Mouse (Mus musculus) kidney, adult 10 weeks (tissue): Measurements from ENCODE around the gene Pih1d2. TPM values are rescaled to one million over a fixed set of nuclear protein-coding genes. Genes with fewer than 3 reads are reported as not detected.

Experiments used
- polyA plus RNA-seq: library from polyadenylated mRNA; stranded (reverse); fragments of 350-450 nt; fragmentation: Illumina TruSeq; extraction: RNeasy Lipid Tissue Mini Kit (QIAGEN cat#74804); gene quantifications from one replicate; pipeline ENCODE4 v1.2.3, GENCODE M21; 2014; ENCODE audit warnings: low read depth, low replicate concordance

Pih1d2 gene
- polyA plus RNA-seq = 11.1 TPM

DNA sequence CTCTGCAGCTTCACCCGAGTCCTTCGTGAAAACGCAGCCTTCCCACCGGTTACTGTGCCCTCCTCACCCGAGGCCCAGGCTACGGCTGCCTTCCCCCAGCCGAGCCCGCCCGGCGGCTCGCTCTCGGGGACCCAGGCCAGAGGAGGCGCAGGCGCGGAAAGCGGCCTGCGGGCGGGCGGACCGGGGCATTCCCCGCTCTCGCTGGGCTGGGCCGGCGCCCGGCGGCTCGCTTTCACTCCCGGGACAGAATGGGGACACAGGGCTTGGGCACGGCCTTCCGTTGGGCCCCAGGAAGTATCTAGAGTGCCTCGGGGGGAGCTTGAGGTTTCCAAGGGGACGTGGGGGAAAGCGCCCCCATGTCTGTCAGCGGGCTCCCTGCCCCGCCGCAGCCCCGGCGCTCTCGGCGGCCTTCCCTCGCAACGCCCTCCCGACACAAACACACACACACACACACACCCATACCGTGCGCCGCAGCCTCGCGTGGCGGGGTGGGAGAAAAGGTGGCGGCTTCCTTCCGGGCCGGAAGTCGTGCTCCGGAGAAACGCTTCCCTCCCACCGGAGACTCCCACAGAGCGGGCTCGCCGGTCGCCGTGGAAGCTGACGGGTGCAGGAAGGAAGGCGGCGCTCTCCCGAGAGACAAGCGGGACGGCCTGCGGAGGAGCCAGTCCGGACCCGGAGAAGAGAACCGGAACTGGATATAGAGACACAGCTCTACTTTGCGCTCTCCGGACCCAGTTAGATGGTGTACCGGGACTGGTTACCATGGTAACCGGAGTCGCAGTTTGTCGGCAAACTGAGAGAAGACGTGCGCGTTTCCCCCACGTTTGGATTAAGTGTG is at the start of gene Pih1d2, which contains the start of gene Nkapd1:
Gene Pih1d2 (plus strand): TSS at position 556 of the 838 bp plus-strand sequence.
Gene Nkapd1 (minus strand): TSS at position 699 of the 838 bp plus-strand sequence.

DNA sequence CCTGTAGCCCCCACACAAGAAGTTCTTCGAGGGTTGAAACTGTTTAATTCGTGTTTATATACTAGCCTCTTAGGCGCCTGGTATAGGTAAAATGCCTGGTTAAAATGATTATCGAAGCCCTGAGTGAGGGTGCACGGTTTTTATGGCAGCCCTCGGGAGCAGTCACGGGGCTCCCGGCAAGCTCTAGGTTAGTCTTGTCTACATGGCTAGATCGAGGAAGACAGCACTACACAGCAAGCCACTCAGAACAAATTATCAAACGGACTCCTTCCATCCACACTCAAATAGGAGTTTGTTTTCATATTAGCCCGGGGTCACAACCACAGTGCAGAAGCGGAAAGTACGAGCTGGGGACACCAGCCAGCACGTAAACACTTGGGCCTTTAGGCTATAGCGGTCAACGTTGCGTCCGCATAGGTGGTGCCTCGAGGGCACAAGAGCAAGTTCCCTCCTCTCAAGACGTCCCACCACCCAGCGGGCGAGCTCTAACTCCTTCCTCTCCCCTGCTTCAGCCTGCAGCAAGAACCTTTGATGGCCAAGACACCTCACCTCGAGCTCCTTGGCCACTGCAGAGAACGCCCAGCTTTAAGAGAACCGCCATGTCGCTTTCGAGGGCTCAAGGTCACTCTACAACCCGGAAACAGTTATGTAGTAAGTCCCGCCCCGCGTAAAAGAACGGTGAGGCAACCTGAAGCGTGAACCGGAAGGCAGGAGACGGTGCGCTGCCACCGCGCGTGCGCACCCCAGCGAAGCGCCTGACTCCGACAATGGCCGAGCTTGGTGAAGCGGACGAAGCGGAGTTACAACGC is 13.7 kb upstream of the Pih1d2 start, which contains the start of the genes Sdhd and Timm8b:
Gene Sdhd (minus strand): TSS at position 624 of the 809 bp plus-strand sequence.
Gene Timm8b (plus strand): TSS at position 722 of the 809 bp plus-strand sequence.

DNA sequence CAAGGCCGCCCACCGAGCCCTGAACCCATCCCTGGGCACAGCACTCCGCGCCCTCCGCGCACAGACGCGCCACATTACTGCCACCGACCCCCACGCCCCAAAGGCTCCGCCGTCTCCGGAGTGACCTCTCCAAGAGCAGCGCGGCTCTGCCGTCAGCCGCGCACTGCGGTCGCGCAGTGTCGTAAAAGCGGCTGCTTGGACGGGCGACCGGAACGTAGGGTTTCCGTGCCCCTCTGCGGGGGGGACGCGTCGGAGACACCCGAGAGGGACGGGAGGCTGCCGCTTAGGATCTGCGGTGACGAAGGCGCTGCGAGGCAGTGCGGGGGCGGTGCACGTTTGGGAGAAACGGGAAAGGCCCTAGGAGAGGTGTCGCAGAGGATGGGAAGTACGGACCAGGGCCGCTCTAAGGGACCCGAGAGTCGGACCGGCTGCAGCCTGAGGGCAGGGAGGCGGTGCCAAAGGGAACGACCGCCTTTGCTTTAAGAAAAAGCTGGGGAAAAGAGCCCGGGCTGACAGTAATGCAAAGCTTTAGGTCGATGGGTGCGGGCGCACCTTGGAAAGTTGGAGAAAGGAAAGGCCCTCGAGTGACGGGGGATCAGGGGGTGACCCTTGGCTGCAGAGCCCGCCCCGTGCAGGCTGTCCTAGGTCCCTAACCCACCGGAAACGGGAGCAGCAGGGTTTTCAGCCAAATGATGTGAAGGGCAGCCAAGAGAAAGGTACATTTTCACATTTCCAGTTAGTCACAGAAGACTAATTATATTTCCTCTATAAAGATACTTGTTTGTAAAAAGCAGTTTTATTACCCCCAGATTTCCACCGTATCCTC is 42.5 kb downstream of the Pih1d2 start, which contains the start of gene Dlat:
Gene Dlat (minus strand): TSS at position 389 of the 826 bp plus-strand sequence.

Other genes with a start within 250 kb of the Pih1d2 start
- 42.2 TPM for gene Plet1, start 122.8 kb upstream of the Pih1d2 start, polyA plus RNA-seq
- gene Pts, start 88.6 kb upstream of the Pih1d2 start, polyA plus RNA-seq = 267 TPM
- 9.1 TPM for gene Il18, start 62.5 kb upstream of the Pih1d2 start, polyA plus RNA-seq
- gene Bco2, start 62.1 kb upstream of the Pih1d2 start, polyA plus RNA-seq = 13.1 TPM
- gene Tex12, start 56.0 kb upstream of the Pih1d2 start, polyA plus RNA-seq = not detected
- 501 TPM for gene Sdhd, start 13.5 kb upstream of the Pih1d2 start, polyA plus RNA-seq
- 186 TPM for gene Timm8b, start 13.4 kb upstream of the Pih1d2 start, polyA plus RNA-seq
- gene Nkapd1, start 143 bp downstream of the Pih1d2 start, polyA plus RNA-seq = 70.3 TPM
- gene Dlat, start 42.5 kb downstream of the Pih1d2 start, polyA plus RNA-seq = 252 TPM
- 14.0 TPM for gene Dixdc1, start 122.2 kb downstream of the Pih1d2 start, polyA plus RNA-seq
- gene 2310030G06Rik, start 129.2 kb downstream of the Pih1d2 start, polyA plus RNA-seq = 80.6 TPM
- 43.4 TPM for gene Cryab, start 134.0 kb downstream of the Pih1d2 start, polyA plus RNA-seq
- gene Hspb2, start 135.0 kb downstream of the Pih1d2 start, polyA plus RNA-seq = not detected
- 8.9 TPM for gene Fdxacb1, start 150.9 kb downstream of the Pih1d2 start, polyA plus RNA-seq
- 7.4 TPM for gene Alg9, start 157.7 kb downstream of the Pih1d2 start, polyA plus RNA-seq
- 164 TPM for gene 1110032A03Rik, start 158.2 kb downstream of the Pih1d2 start, polyA plus RNA-seq
- gene Ppp2r1b, start 228.0 kb downstream of the Pih1d2 start, polyA plus RNA-seq = 39.4 TPM